Mouse (Mus musculus) cerebellum, adult (tissue): Measurements from ENCODE around the gene Arhgap8.

Experiments
- ATAC-seq: cut with Nextera tagmentation; 2 replicates; pipeline ENCODE4 v1.9.2; 2017; ENCODE audit warnings: mild to moderate bottlenecking, moderate library complexity, mixed read lengths; ENCODE audit not compliant: insufficient number of reproducible peaks, low FRiP score, low TSS enrichment

Arhgap8 gene

DNA sequence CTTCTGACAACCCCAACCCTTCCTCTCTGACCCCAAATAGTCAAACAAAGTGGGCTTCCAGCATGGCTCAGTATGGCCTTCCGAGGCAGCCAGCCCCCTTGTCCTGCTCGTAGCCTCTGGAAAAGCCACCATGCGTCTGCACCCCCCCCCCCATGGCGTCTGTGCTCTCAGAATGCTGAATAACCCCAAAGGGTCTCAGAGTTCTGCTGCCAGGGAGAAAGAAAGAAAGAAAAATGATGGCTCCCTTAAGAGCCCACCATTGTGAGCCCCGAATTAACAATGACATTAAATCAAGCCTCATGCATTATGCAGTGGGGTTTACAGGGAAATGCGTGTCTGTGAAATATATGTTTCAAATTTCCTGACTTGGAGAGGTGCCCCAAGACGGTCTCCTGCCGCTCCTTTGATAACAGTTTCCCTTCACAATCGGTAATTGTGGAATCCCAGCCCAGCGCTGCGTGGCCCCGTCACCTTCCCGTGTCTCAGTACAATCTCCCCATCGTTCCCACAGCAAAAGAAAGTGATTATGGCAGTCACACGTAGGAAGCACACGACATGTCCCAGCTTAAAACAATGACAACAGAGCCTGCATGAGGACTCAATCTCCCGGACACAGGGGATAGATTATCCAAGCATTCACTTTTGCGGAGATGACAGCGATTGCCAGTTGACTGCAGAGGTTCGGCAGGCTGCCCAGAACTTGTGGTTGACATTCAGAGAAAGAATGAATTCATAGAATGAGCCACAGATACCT lies 55.7 kb downstream of the Arhgap8 start:
- ATAC-seq, result no peak

DNA sequence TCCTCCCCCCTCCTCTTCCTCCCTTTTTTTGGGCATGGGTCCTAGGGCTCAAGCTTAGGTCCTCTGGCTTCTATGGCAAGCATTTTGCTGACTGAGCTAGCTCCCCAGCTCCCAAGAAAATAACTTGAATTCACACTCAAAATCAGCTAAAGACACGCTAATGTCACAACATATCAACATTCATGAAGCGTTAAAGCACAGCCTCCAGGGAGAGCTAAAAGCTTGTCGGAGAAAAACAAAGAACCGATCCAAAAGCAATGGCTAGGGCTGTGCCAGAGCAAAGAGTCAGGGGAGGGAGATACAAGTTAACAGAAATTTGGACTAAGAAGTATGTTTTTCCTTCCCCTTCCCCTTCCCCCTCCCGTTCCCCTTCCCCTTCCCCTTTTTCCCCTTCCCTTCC lies 58.7 kb downstream of the Arhgap8 start:
- ATAC-seq, result no peak

GRCm38 (mm10) chr15:84784812-84785211 lies 65.0 kb downstream of the Arhgap8 start:
- no peak for ATAC-seq

- no peak for ATAC-seq
These were observed 67.3 kb downstream of the Arhgap8 start for GRCm38 (mm10) chr15:84787161-84787560.

DNA sequence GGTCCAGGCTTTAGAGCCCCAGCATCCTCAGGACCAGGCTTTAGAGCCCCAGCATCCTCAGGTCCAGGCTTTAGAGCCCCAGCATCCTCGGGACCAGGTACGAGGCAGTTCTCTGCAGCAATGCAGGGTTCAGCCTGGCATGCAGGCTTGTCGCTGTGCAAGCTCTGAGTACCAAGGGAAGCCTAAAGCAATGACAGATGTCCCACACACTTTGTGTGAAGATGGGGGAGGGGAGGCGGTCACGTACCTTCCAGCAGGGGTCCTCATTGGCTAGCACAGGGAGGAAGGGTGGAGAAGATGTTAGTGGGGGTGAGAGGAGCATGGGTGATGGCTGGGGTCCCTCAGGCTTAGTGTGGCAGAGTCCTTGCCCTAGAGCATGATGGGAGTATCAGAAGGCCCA lies 73.8 kb downstream of the Arhgap8 start:
- ATAC-seq, result no peak

- peak; percentile 41; the same call in 1 of the 2 replicates for ATAC-seq
These were observed 80.3 kb downstream of the Arhgap8 start for GRCm38 (mm10) chr15:84800132-84800531.

DNA sequence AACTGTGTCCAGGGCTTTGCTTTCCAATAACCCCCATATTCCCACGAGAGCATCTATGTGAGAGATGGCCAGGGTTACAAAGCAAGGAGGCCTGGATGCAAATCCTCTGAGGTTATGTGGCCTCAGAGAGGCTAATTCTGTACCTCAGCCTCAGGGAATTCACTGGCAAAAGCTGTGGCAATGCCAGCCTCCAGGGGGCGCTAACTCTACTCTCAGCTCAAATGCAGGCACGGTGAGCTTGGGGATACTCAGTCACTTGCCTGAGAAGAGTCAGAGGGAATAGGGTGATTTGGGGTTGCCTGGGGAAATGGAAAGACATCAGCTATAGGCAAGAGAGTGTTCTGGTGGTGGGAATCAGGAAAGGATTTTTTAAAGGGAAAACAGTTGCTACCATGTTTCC lies 83.8 kb downstream of the Arhgap8 start:
- 0 out of 2 replicates have a peak, but pooled peaks have one; percentile 46 for ATAC-seq

- ATAC-seq, result 0 out of 2 replicates have a peak, but pooled peaks have one; percentile 16
These were observed 89.6 kb downstream of the Arhgap8 start for GRCm38 (mm10) chr15:84809275-84809952.

DNA sequence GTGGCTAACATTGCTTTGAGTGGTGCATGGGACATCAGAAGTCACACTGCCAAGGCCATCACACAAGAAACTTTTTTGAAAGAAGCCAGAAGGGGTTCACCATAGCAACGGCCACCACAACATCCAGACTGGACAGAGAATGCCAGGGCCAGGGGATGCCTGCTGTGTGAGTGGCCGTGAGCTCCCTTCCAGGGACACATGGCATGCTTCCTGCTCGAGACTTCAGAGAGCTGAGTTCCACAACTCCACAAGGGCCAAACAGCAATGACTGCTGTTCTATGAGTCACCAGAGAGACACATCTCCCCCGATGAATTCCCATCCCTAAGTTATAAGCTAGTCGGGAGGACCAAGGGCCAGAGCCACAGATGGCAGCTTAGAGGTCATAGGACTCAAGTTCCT lies 91.3 kb downstream of the Arhgap8 start:
- ATAC-seq, result no peak

DNA sequence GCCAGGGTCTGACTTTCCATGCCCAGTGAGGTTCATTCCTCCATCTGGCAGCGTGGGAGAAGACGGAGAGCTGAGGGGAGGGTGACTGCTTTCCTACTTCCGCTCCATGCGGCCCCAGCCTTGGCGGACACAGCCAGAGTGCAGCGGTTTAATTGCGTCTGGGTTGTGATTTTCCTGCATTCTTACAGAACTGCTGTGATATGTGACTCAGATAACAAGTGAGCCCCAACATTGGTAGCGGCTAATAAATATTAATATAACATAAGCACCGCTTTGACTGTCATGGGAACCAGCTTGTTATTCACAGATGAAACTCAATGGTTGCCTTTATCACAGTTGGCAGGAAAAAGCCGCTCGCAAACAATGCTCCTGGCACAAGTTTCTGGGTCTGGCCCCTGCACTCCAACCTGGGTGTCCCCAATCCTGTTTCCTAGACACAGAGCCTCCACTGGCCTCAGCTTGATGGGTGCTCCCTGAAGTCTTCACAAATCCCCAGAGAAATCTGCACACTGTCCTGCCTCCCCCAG lies 93.0 kb downstream of the Arhgap8 start:
- no peak for ATAC-seq

DNA sequence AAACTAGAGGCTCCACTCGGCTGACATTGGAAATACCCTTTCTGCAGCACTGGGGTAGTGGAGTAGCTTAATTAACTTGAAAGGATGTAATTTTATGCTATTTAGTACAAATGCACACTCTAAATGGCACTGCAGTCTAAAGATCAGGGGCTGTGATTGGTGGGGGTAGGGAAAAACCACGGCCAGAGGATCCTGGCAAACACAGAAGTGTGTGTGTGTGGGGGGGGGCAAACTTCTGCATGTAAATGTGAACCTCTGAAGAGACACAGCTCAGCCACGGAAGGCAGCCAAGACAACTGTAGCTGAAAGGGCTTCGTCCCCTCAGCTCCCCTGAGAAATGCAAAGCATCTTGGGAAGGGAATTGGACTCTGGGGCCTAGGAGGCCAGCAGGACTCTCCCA lies 95.3 kb downstream of the Arhgap8 start:
- ATAC-seq, result no peak

GRCm38 (mm10) chr15:84817589-84817988 lies 97.7 kb downstream of the Arhgap8 start:
- ATAC-seq, result no peak

GRCm38 (mm10) chr15:84818284-84818683 lies 98.4 kb downstream of the Arhgap8 start:
- ATAC-seq, result no peak

DNA sequence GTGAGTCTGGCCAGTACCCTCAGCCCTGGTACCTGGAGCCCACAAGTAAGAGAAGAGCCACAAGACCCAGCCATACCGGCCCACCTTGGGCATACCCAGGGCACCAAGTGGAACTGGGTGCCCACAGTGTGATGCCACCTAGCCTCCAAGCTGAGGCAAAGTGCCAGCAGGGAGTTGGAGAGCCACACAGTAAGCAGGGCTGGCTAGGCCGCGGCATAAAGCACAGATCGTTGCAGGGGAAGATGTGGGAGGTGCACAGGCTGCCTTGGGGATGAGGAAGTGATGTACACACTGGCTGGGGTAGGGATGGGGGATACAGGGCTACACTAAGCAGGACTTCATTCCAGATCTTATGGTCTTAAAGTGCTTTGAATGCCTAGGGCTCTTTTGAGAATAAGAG lies 101.0 kb downstream of the Arhgap8 start:
- no peak for ATAC-seq
